Mouse (Mus musculus): ENCODE results near the gene D17Wsu92e.

The D17Wsu92e gene

DNA sequence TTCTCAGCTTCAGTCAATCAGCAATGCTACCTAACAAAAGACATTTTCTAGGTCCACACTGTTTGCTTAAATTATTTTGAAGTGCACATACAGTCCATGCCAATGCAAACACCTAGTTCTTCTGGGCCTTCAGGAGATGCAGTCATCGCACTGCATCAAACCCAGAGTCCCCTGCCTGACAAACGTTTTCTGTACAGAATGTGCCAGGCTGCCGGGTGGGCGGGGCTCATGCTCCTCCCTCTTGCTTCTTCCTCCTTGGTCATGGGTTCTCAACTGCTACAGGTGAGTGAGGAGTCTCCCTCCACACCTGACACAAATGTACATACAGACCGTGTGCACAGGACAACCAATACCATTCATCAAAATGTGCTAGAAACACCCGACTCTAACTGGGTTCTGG, 60.3 kb downstream of the D17Wsu92e start:
- no peak for DNase-seq (ENCODE audit: low read depth, low spot score)
- Histone ChIP-seq H3K36me3 (ENCODE audit: control insufficient read depth, insufficient read depth, low read length, poor library complexity, severe bottlenecking) (no peaks in the 10 kb centered on the region), H3K27me3 (ENCODE audit: control insufficient read depth, insufficient read depth, low read length, poor library complexity, severe bottlenecking) (no peaks in the 10 kb centered on the region)

DNA sequence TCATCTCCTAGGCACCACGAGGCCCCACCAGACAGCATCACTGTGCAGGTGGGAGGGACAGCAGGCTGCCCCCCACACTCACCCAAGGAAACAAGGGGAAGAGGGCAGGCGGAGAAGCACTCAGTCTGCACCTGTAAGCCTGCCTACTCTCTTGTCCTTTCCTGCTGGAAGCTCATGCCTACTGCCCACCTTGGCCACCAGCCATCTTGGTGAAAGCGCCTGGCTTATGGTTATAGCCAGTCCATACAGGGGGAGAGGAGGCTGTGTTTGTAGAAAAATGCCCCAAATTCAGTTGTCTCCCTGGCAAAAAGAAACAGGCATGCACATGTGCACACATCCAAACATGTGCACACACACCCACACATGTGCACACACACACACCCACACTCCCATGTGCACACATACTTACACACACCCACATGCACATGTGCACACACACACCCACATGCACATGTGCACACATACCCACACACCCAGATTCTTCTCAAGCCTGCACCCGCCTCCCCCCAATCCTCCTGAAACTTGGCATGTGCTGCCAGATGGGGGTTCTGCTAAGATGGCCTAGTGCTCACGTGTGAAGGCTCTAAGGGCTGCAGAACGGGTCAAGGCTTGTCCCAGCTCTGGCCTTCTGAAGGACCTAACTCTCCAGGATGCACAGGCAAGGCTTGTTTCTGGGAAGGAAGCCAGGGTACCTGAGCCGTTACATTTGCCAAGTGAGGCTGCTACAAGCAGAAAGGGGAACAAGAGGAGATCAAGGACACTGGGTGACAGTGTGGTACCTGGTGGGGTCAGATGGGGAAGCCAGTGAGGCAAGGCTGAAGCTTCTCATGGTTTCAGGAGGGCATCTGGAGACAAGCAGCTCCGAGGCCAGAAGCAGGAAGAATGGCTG, 68.9 kb downstream of the D17Wsu92e start:
- H3K36me3 ChIP-seq (ENCODE audit: control insufficient read depth, insufficient read depth, low read length, poor library complexity, severe bottlenecking): no peaks in the 10 kb centered on the region; the same call in 1 of the 2 replicates
- DNase-seq (ENCODE audit: low read depth, low spot score): no peak
- H3K27me3 ChIP-seq (ENCODE audit: control insufficient read depth, insufficient read depth, low read length, poor library complexity, severe bottlenecking): no peaks in the 10 kb centered on the region

DNA sequence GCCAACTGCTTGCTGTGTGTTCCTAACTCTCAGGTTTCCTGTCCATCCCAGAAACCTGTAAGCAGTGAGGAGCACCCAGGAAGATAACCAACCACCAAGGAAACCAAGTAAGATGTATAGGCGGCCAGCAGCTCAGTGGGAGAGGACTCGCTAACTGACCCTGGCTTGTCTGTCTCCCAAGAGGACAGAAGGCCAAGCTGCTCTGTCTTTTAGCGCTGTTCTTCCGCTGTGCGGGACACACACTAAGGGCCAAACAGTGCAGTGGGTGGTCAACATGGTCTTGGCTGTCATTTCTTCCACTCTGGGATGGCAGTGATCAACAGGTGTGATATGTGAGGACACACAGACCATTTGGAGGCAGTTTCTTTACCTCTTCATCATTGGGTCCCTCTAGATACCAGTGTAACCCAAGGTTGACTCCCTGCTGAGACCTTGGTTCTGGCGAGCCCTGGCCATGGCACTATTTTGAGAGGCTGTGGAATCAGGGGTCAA, 70.0 kb downstream of the D17Wsu92e start:
- Histone ChIP-seq H3K27me3 (ENCODE audit: control insufficient read depth, insufficient read depth, low read length, poor library complexity, severe bottlenecking) (no peaks in the 10 kb centered on the region), H3K36me3 (ENCODE audit: control insufficient read depth, insufficient read depth, low read length, poor library complexity, severe bottlenecking) (no peaks in the 10 kb centered on the region; the same call in 1 of the 2 replicates)
- DNase-seq (ENCODE audit: low read depth, low spot score): no peak

DNA sequence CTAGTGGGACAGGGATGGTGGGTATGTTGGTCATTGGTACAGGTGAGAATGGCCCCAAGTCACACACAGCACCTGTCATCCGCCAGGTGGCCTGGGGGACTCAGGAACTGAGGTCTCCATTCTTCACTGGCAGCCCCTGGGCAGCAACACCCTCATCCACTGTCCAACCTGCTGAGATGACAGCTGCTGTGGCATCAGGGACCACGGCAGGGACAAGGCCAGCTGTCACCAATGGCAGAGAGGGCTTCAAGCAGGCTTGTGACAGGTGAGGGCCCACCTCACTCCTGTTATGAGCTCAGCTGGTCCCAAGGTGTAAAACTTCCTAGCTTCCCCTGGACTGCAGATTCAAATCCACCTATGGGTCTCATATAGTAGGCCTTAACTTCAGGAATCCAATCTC, 72.3 kb downstream of the D17Wsu92e start:
- Histone ChIP-seq H3K27me3 (ENCODE audit: control insufficient read depth, insufficient read depth, low read length, poor library complexity, severe bottlenecking) (no peaks in the 10 kb centered on the region), H3K36me3 (ENCODE audit: control insufficient read depth, insufficient read depth, low read length, poor library complexity, severe bottlenecking) (no peaks in the 10 kb centered on the region; the same call in 1 of the 2 replicates)
- DNase-seq (ENCODE audit: low read depth, low spot score): no peak

DNA sequence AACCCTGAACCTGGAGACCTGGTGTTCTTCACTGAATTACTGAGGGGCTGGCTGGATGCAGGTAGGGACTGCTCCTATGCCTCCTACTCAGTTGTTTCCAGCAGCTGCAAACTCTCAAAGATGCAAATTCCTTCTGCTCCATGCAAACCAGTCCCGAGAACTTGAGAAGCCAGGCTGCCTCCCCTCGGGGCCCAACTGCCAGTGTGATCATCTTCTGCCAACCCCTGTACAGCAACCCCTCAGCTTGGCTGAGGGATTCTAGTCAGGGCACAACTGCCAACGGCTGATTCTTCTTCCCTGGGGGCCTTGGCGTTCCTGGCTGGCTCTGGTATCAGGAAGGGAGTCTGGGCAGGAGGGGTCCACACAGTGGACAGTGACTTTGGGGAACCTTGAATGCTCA, 74.0 kb downstream of the D17Wsu92e start:
- no peak for DNase-seq (ENCODE audit: low read depth, low spot score)
- no peaks in the 10 kb centered on the region for H3K27me3 ChIP-seq (ENCODE audit: control insufficient read depth, insufficient read depth, low read length, poor library complexity, severe bottlenecking)
- H3K36me3 ChIP-seq (ENCODE audit: control insufficient read depth, insufficient read depth, low read length, poor library complexity, severe bottlenecking): no peaks in the 10 kb centered on the region

DNA sequence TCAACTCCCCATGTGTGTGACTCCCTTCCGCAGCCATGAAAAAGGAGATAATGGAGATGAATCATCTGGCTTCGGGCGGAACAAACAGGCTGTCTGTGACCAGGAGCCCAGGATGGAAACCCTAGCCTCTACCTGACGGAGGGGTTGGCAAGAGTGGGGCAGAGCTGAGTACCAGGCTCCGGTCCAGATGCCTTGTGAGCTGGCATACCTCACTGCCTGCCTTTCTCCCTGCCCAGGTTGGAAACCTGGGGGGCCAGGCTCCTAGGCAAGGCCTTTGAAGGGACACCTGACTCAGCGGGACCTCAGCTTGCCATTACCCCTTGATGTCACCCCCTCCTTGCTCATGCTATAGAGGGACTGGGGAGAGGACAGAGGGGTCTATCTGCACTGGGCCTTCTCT, 79.5 kb downstream of the D17Wsu92e start:
- no peaks in the 10 kb centered on the region for H3K27me3 ChIP-seq (ENCODE audit: control insufficient read depth, insufficient read depth, low read length, poor library complexity, severe bottlenecking)
- DNase-seq (ENCODE audit: low read depth, low spot score): no peak
- H3K36me3 ChIP-seq (ENCODE audit: control insufficient read depth, insufficient read depth, low read length, poor library complexity, severe bottlenecking): no peaks in the 10 kb centered on the region

DNA sequence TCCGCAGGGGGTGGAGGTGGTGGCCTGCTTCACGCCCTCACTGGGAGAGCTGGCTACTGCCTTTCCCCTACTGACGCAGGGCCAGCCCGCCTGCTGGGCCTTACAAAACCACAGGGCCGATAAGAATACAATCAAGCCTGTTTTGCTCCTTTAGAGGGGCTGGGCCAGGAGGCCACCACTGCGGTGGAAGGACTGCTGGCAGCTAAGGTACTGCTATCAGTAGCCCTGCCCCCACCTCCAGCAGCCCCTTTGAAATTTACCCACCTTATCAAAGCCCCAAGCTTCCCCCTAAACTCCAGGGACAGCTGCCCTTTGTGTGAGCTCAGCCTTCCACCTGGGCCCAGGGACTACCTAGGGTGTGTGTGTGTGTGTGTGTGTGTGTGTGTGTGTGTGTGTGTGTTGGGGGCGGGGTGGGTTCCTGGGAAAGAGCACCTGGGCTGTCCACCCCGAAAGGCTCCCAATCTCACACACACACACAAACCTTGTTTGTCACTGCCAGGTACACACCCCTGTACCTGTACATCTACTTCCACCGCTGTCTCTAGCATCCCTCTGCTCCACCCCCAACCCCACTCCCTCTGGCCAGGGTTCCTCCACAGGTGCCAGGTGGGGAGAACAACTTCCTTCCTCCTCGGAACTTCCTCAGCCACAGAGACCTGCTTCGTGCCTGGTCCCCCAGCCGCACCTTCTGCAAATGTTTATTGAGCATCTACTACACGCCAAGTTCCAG, 85.9 kb downstream of the D17Wsu92e start:
- no peaks in the 10 kb centered on the region for H3K36me3 ChIP-seq (ENCODE audit: control insufficient read depth, insufficient read depth, low read length, poor library complexity, severe bottlenecking)
- H3K27me3 ChIP-seq (ENCODE audit: control insufficient read depth, insufficient read depth, low read length, poor library complexity, severe bottlenecking): no peaks in the 10 kb centered on the region
- DNase-seq (ENCODE audit: low read depth, low spot score): no peak

DNA sequence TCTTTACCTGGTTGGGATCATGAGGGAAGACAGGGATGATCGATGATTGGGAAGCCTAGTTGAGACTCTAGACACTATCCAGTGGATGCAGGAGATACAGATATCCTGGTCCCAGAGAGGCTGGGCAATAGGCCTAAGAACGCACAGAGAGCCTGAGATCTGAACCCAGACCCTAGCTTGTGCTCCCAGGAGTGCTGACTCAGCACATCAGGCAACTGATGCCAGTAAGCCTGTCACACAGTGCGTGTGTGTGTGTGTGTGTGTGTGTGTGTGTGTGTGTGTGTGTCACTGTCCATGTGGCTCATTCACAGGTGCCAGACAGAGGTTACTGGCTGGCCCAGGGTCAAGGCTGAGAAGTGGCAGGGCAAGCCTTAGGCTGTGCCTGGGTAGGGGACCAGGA, 87.8 kb downstream of the D17Wsu92e start:
- Histone ChIP-seq H3K36me3 (ENCODE audit: control insufficient read depth, insufficient read depth, low read length, poor library complexity, severe bottlenecking) (no peaks in the 10 kb centered on the region), H3K27me3 (ENCODE audit: control insufficient read depth, insufficient read depth, low read length, poor library complexity, severe bottlenecking) (no peaks in the 10 kb centered on the region)
- no peak for DNase-seq (ENCODE audit: low read depth, low spot score)

DNA sequence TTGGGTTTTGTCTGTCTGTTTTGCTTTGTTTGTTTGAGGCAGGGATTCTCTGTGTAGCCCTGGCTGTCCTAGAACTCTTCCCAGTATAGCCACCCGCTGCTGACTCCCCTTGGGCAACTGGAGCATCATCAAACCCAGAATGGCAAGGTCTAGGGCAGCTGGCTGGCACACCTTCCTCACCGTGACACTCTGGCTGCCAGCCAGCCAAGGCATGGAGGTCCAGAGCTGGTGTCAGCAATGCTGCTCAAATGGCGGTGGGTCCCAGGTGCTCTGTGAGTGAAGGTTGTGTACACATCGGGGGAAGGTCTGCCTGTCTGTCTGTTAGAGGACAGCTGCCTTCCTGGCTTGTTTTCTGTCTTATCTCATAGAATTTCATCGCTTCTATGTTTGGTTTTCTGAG, 88.3 kb downstream of the D17Wsu92e start:
- Histone ChIP-seq H3K27me3 (ENCODE audit: control insufficient read depth, insufficient read depth, low read length, poor library complexity, severe bottlenecking) (no peaks in the 10 kb centered on the region), H3K36me3 (ENCODE audit: control insufficient read depth, insufficient read depth, low read length, poor library complexity, severe bottlenecking) (no peaks in the 10 kb centered on the region)
- no peak for DNase-seq (ENCODE audit: low read depth, low spot score)

DNA sequence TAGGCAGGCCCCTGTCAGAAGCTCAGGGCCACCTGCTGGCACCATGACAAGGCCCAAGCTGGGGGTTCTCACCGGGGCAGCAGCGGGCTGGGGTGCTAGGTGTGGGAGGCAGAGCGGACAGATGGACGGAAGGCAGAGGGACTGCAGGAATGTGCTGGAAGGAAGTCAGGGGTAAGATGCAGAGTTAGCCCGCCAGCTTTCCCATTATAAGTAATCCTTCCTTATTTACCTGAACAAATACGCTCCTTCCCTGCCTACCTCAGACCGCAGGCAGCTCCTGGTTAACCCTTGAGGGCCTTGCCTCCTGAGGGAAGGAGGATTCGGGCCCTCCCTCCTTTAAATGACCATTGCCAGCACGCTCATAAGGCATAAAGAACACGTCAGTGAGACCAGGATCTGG, 91.7 kb downstream of the D17Wsu92e start, which contains the start of gene Spdef:
TSS of gene Spdef (minus strand) at position 186 of the 400 bp plus-strand sequence.
- no peak for DNase-seq (ENCODE audit: low read depth, low spot score)
- no peaks in the 10 kb centered on the region for H3K27me3 ChIP-seq (ENCODE audit: control insufficient read depth, insufficient read depth, low read length, poor library complexity, severe bottlenecking)
- no peaks in the 10 kb centered on the region for H3K36me3 ChIP-seq (ENCODE audit: control insufficient read depth, insufficient read depth, low read length, poor library complexity, severe bottlenecking)

DNA sequence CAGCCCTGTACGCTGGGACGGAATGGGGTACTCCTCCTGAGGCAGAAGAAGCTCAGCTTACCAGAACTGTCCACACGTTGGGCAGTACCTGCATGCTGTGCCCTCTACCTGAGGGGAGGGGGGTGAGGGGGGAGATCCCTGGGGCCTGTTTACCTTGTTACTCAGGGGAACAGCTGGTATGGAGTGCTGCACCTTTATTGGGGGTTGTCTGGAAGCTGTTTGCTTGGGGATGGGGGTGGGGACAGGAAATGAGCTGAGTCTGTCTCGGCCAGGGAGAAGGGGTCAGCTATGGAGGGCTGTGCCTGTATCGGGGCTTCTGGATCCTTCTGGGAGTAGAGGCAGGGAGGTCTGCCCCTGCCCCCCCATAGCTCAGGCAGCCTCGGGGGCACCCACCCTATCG, 93.9 kb downstream of the D17Wsu92e start:
- Histone ChIP-seq H3K36me3 (ENCODE audit: control insufficient read depth, insufficient read depth, low read length, poor library complexity, severe bottlenecking) (no peaks in the 10 kb centered on the region), H3K27me3 (ENCODE audit: control insufficient read depth, insufficient read depth, low read length, poor library complexity, severe bottlenecking) (no peaks in the 10 kb centered on the region)
- no peak for DNase-seq (ENCODE audit: low read depth, low spot score)

DNA sequence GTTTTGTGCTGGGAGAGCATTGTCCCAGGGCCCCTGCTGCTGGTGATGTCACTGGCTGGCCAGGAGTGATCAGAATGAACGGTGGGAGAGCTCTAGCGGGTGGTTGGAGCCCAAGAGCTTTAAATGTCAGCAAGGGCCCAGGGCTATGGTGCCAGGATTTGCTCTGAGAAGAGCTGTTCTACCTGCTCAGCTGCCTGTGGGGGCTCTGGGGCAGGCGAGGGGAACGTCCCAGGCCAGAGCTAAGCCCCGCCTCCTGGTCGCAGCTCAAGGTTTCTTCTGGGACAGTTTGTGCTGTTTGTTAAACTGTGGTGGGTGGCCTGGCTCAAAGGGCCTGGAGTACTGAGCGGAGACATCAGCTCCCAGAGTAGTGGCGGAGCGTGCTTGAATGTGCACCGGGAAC, 95.0 kb downstream of the D17Wsu92e start:
- no peak for DNase-seq (ENCODE audit: low read depth, low spot score)
- no peaks in the 10 kb centered on the region for H3K27me3 ChIP-seq (ENCODE audit: control insufficient read depth, insufficient read depth, low read length, poor library complexity, severe bottlenecking)
- H3K36me3 ChIP-seq (ENCODE audit: control insufficient read depth, insufficient read depth, low read length, poor library complexity, severe bottlenecking): no peaks in the 10 kb centered on the region

DNA sequence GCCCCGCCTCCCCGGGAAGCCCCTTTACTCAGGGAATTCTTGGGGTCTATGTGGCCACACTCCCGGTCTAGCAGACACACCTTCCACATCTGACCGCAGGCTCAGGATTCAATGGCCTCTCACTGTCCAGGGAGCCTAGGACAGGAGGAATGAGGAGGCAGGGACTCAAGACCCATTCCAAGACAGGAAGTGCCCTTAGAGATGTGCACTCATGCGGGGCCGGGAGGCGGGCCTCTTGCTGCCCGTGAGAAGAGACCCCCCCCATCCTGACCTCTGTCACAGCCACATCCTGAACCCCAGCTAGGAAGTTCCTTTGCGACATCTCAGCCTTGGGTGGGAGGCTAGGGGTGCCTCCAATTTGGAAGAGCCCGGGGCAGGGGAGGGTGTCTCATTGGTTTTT, 95.4 kb downstream of the D17Wsu92e start:
- DNase-seq (ENCODE audit: low read depth, low spot score): no peak
- H3K36me3 ChIP-seq (ENCODE audit: control insufficient read depth, insufficient read depth, low read length, poor library complexity, severe bottlenecking): no peaks in the 10 kb centered on the region

DNA sequence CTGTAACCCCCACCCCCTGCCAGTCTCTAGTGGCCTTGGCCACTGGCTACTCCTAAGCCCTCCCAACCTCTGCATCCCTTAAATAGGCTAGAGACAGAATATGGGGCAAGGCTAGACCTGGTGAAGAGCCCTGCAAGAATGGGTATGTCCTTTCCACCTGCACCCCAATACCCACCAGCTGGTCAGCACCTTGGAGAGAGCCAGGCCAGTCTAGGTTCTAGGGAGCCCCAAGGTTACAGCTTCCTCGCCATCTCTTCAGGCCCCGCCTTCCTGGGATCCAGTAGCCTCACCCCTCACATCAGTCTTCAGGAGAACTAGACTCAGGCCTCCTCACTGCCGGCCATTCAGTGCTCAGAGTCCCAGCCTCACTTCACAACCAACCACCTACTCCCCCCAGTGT, 96.1 kb downstream of the D17Wsu92e start:
- Histone ChIP-seq H3K36me3 (ENCODE audit: control insufficient read depth, insufficient read depth, low read length, poor library complexity, severe bottlenecking) (no peaks in the 10 kb centered on the region), H3K27me3 (ENCODE audit: control insufficient read depth, insufficient read depth, low read length, poor library complexity, severe bottlenecking) (no peaks in the 10 kb centered on the region)
- no peak for DNase-seq (ENCODE audit: low read depth, low spot score)

More for the DNA sequence above, 95.4 kb downstream of the D17Wsu92e start:
- H3K27me3 ChIP-seq (ENCODE audit: control insufficient read depth, insufficient read depth, low read length, poor library complexity, severe bottlenecking): no peaks in the 10 kb centered on the region

DNA sequence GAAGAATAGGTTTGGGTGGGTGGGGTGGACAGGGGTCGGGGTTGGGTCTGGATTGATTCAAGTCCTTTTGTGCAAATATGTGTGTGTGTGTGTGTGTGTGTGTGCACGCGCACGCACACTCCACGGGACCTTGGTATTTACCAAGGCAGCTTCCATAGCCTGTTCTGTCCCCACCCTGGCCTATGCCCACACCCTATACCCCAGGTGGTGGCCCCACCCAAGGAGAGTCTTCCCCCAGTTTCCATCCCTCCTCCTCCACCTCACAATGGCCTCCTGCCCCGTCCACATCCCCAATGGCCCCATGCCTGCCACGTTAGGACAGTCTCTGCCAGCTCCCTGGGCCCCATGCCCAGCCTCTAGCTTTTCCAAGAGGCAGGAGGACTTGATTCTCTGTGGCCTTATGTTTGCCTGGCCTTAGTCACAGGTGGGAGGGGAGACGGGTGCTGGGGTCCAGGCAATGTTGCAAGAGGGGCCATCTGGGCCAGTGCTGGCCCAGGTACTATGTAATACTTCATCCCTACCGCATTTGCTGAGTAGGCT, 99.3 kb downstream of the D17Wsu92e start:
- DNase-seq (ENCODE audit: low read depth, low spot score): no peak
- no peaks in the 10 kb centered on the region for H3K27me3 ChIP-seq (ENCODE audit: control insufficient read depth, insufficient read depth, low read length, poor library complexity, severe bottlenecking)
- H3K36me3 ChIP-seq (ENCODE audit: control insufficient read depth, insufficient read depth, low read length, poor library complexity, severe bottlenecking): no peaks in the 10 kb centered on the region
